Mouse (Mus musculus) heart, adult 9 months (tissue): ENCODE data around the gene Pkd1l3.

Source experiments
- DNase-seq, 2 experiments: peaks; one replicate each; pipeline ENCODE4 v3.0.0; 2022; ENCODE audit warnings: low spot score in 2 of 2

The Pkd1l3 gene

GRCm38 (mm10) chr8:109628638-109629037 lies 14.3 kb downstream of the Pkd1l3 start:
- no peak for DNase-seq

DNA sequence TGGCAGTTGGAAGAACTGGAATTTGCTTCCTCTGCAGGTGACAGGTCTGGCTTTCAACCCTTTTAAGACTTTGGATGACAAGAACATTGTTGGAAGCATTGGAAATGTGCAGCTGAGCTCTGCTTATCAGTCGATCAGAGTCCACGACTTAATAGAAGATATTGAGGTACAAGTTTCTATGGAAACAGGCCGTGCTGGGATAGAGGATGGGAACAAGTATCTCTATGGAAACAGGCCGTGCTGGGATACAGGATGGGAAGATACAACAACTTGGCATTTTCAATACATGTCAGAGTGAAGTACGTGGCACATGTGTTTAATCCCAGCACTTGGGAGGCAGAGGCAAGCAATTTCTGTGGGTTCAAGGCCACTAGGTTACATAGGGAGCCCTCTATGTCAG lies 18.2 kb downstream of the Pkd1l3 start:
- DNase-seq: no peak

DNA sequence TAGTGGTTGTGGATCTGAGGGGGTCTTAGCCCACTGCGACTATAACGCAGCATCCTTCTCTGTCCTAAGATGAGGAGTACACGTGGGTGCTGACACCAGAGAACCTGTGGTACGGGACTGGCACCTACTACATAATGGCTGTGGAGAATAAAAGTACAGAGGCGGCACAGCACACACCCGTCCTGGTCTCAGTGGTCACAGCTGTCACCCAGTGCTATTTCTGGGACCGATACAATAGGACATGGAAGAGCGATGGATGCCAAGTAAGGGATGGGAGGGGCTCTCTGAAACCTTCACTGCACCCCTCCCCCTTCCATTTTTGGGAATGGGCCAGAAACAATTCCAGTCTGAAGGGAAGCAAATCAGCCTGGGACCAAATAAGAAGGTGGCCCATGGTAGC lies 20.8 kb downstream of the Pkd1l3 start:
- no peak for DNase-seq

GRCm38 (mm10) chr8:109638851-109639250 lies 24.5 kb downstream of the Pkd1l3 start:
- no peak for DNase-seq

GRCm38 (mm10) chr8:109640410-109640809 lies 26.1 kb downstream of the Pkd1l3 start:
- DNase-seq: no peak

DNA sequence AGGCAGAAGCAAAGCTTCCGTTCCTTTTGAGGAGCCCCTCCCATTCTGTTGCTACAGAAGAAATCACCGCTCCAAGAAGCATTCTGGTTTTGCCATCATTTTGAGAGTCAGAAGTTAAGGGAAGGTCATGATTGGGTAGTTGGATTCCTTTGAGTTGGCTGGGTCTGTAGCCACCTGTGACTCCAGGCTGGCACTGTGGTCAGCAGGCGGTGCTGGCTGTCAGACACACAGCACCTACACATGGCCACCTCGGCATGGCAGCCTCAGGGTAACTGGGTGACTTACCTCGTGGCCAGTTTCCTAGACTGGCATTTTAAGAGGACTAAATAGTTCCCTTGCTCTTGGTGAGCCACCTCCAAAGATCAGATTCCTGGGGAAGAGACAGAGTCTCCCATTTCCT lies 26.9 kb downstream of the Pkd1l3 start:
- DNase-seq: no peak

DNA sequence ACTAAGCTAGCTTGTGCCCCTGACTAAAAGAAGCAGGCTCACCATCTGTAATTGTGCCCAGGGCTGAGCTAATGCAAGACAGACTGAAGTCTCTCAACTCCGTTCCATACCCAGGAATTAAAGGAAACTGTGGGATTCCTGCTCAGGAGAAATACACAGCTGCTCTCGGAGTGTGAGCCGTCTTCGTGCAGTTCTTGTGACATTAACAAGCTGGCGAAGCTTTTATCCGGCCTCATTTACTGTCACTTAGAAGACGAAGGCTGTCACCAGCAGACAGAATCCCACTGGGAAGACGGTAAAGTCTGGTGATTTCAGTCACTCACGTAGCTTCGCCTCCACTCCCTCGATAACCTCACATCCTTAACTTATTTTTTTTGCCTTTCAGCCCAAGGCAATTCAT lies 33.0 kb downstream of the Pkd1l3 start:
- DNase-seq: no peak

DNA sequence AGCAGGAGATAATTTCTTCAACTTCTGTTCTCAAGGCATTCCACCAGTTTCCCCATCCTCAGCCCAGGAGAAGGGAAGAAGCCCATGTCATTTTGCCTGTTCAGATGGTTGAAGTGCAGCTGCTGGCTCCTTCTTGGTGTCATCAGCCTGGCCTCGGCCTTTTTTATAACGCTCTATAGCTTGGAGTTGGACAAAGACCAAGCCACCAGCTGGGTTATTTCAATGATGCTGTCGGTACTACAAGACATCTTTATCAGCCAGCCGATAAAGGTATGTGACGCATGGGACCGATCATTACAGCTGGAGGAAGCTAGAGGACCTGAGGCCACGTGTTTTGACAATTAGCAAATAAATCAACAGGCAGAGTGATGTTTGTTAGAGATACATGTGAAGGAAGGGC lies 34.2 kb downstream of the Pkd1l3 start:
- no peak for DNase-seq

DNA sequence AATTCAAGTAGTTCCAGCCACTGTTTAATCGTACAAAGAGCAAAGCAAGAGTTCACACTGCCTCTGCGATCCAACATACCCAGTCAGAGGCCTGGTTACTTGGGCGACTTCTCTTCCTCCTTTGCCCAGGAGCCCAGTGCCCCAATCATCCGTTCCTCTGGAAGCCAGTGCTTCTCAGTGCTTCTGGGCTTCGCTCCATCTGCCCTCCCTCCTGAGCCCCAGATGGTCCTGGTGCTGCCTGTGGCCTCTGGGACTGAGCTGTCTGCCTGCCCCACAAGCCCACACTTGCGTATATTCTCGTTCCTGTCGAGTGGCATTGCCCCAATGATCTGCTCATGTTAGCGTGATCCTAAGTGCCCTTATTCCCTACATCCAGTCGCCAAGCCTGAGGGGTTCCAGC lies 36.5 kb downstream of the Pkd1l3 start:
- DNase-seq: no peak

DNA sequence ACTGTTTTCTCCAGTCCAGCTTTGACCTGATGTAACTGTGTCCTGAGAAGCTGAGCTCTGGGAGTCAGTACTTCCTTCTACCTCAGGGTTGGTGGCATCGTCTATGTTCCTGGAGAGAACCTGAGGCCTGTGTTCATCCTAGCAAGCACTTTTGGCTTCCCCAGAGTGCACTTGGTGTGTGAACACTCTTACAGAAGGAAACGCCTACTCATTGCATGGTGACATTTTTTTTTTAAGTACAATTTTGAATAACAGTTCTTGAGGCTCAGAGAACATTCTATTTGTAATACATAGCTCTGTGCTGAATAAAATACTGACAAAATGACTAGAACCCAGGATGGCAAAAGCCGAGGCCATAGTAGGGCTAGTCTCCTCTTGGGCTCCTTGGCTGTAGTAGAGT lies 42.5 kb downstream of the Pkd1l3 start:
- no peak for DNase-seq

GRCm38 (mm10) chr8:109662328-109662727 lies 48.0 kb downstream of the Pkd1l3 start:
- no peak for DNase-seq

DNA sequence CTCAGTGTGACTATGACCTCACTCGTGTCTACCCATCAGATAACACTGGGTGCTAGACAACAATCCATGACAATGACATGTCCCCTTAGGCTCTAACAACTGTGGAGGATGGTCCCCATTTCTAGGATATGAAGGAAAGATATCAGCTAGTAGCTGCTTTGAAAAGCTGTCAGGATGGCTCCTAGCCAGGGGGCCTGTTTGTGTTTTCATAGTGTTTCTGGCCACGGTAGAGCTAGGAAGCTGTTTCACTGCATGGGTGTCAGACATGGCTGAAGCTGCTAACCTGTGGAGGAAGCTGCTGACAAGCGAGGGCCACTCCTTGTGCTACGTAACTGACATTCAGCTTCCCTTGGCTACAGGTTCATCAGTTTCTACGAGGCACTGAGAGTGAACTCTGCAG lies 52.3 kb downstream of the Pkd1l3 start:
- DNase-seq: no peak

DNA sequence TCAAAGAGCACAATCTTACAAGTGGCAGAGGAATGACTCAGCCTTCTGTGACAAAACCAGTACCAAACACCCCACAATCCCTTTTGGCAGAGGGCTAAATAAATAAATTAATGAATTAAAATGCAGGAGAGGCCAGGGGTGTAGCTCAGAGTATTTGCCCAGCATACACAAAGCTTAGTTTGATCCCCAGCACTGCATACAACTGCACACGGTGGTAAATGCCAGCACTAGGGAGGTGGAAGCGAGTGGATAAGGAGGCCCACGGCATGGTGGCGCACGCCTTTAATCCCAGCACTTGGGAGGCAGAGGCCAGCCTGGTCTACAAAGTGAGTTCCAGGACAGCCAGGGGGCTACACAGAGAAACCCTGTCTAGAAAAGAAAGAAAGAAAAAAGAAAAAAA lies 58.3 kb downstream of the Pkd1l3 start:
- DNase-seq: no peak

- no peak for DNase-seq
These were observed 59.3 kb downstream of the Pkd1l3 start for GRCm38 (mm10) chr8:109673596-109673995.

DNA sequence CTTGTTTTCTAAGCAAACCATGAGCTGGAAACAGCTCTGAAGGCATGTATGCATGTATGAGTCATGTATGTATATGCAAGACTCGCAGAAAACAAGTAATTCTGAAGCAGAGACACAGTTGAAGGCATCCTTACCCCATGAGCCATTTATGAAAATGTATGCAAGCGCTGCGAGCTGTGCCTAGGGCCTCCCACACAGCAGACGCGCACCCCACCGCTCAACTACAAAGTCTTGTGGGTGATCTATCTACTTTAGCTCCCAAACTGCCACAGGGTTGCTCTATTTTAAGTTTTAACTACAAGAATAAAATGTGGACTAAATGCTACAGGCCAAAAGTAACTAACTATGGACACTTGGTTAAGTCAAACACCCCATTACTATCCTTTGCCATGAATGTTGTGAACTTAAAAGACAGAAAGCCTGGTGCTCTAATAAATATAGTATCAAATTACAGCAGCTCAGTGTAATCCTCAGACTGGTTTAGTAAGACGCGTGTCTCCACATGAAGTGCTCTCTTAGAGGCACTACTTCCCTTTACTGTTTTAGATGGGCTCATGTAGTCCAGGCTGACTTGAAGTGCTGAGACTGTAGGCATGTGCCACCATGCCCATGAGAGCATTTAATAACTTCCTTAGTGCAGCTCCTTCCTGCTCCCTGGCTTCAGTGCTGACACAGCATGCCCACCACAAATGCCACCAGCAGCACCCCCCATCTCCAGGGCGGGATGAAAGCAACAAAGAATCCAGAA lies 61.8 kb downstream of the Pkd1l3 start:
- DNase-seq: no peak

- no peak for DNase-seq
These were observed 67.2 kb downstream of the Pkd1l3 start for GRCm38 (mm10) chr8:109681535-109681934.

DNA sequence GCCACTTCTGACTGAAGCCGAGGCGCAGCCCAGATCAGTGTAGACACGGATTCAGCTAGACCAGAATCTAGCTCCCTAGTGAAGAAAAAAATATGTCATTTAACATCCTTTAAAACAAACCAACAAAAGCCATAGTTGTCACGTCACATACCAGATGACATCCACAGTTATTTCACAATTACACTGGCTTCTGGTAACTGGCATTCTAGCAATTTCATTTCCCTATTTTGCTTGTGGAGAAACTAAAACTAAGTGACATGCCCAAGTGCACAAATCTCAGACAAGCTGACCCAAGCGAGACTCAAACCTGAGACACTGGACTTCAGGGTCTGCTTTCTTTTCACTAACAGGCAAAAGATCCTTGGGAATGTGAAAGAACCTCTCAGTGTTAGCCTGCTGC lies 67.8 kb downstream of the Pkd1l3 start:
- peak in 1 of 2 experiments; percentile 10 for DNase-seq

DNA sequence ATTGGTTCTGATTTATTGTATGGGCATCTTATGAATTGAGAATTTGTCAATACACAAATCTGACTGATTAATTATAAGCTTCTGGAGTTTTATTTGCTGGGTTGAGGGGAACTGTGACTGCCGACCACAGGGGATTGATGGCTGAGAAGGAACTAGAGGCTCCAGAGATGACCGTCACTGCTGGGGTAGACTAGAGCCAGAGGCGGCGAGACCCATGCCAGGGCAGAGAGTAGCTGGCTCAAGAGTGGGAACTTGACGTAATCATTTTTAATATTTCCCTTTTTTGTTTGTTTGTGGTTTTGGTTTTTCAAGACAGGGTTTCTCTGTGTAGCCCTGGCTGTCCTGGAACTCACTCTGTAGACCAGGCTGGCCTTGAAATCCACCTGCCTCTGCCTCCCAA lies 72.9 kb downstream of the Pkd1l3 start:
- peak in 1 of 2 experiments; percentile 12 for DNase-seq

DNA sequence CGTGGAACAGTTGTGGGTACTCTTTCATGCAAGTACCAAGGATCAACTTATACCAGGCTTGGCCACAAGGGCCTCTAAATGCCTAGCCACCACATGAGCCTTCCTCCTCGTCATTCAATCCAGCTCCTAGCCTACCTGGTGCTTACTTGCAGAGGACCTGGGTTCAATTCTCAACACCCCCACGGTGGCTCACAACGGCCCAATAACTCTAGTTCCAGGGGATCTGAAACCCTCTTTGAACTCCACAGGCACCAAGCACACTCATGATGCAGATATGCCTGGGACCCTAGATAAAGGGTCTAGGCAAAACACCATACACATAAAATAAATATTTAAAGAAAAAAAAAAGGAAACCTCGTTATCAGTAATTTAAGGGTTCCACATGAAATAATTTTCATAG lies 77.5 kb downstream of the Pkd1l3 start:
- DNase-seq: no peak

DNA sequence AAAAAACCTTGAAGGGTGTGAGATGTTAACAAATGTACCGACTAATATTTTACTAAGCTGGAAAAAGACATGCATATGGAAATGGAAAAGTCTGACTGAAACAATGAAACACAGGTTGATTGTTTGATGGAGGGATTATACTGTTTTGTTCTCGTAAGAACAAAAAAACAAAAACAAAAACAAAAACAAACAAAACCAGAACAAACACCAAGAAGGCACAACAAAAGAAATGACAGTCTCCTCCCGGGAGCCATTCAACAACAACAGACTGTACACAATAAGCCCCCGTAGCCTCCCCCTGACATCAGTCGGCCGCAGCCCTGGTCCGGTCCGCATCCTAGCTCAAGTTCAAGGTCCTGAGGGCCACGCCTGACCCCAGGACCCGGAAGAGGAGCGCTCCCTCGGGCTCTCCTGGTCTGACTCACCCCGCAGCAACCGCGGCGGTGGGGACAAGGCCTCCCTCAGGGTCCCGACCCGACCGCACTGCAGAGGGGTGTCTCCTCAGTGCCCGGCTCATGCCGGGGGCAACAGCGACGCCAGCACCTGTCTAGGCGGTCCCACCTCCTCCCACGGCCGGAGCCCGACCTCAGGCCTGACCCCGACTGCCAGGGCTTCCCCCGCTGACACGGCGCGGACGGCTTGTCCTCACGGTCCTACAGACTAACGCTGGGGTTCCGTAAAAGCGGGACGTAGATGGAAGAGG lies 78.3 kb downstream of the Pkd1l3 start:
- DNase-seq: no peak

DNA sequence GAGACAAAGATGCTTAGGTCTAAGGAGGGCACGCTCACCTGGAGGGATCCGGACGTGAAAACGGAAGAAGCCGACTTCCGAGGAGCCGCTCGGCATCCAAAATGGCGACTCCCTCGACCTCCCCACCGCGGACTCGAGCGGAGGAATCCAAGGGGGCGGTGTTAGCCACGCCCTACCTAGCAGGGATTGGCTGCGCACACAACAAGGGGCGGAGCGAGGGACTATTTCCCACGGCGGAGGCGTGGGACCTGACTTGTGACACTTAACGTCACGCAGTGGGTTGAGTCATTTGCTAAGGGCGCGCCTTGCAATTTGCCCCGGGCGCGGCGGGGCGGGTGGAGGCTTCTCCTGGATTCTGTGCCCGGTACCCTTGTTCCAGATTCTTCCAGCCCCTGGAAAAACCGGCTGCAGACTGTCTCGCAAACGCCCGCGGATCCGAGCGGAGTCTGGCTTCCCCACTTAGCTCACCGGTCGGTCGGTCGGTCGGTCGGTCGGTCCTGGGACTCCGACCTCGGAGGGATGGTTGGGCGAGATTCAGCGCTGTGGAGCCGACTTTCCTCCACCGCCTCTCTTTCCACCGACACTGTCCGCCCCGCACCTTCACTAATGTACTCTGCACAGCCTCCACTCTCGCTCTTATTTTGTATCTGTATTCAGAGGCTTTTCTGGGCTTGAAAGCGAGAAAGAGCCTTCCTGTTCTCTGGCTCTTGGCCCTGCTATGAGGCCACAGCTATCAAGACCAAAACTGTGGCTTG lies 79.0 kb downstream of the Pkd1l3 start, which contains the start of gene Ist1:
Ist1 (minus strand) TSS at position 115 of the 755 bp plus-strand sequence.
- DNase-seq: peak; percentile 97 to 98

DNA sequence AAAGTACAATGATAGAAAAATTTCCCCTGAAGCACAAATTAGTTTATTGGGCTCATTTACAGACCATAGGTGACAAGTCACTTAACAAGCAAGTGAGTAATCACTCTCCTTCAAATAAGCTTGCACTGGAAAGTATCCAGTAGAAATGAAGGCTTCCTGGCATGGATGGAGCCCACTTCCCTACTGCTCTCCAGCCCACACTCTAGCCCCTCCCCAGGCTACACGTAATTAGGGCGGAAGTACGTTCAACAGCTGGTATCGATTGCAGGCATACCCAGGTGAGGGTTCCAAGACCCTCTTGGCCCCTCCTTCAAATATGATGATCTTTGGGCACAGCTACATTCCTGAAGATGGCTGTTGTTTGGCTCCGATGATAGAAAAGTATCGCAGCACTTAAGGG lies 79.8 kb downstream of the Pkd1l3 start:
- no peak for DNase-seq

- DNase-seq: no peak
These were observed 83.4 kb downstream of the Pkd1l3 start for GRCm38 (mm10) chr8:109697754-109698153.
